Mouse (Mus musculus) stomach, postnatal 0 days (tissue): ENCODE measurements around the gene Dhrs3. TPM values are rescaled to one million over a fixed set of nuclear protein-coding genes. Genes with fewer than 3 reads are reported as not detected.

Experiments
- ATAC-seq: fragments of 200-750 bp; cut with Nextera tagmentation; 2 replicates; pipeline ENCODE4 v1.8.0; 2017; ENCODE audit not compliant: low FRiP score, low TSS enrichment
- DNase-seq: peaks from one replicate; pipeline ENCODE4 v3.0.0-alpha.2; 2016; ENCODE audit warnings: low spot score
- H3K27ac ChIP-seq: fragments of 300-500 bp; sonication (generic); replicated peaks from 2 replicates; pipeline ENCODE4 v1.5.1; 2014; ENCODE audit warnings: mild to moderate bottlenecking, control low read depth
- H3K27me3 ChIP-seq: fragments of 300-500 bp; sonication (generic); 2 replicates; pipeline ENCODE4 v1.6.1; 2014; ENCODE audit warnings: low read length; ENCODE audit not compliant: control insufficient read depth, insufficient read depth
- H3K36me3 ChIP-seq: fragments of 300-500 bp; sonication (generic); 2 replicates; pipeline ENCODE4 v1.6.1; 2014; ENCODE audit warnings: low read length, mixed read lengths; ENCODE audit not compliant: control insufficient read depth, insufficient read depth
- H3K4me1 ChIP-seq: fragments of 300-500 bp; sonication (generic); replicated peaks from 2 replicates; pipeline ENCODE4 v1.6.1; 2014; ENCODE audit warnings: antibody characterized with exemption; ENCODE audit not compliant: control insufficient read depth, insufficient read depth
- H3K4me2 ChIP-seq: fragments of 300-500 bp; sonication (generic); replicated peaks from 2 replicates; pipeline ENCODE4 v1.6.1; 2014; ENCODE audit warnings: low read depth, mild to moderate bottlenecking, control low read depth, moderate library complexity
- H3K4me3 ChIP-seq: fragments of 300-500 bp; sonication (generic); 2 replicates; pipeline ENCODE4 v1.5.1; 2014; ENCODE audit warnings: low read depth, low read length, control low read depth
- H3K9ac ChIP-seq: fragments of 300-500 bp; sonication (generic); 2 replicates; pipeline ENCODE4 v1.6.1; 2014; ENCODE audit warnings: mild to moderate bottlenecking, low read length, control low read depth, mixed read lengths
- H3K9me3 ChIP-seq: fragments of 300-500 bp; sonication (generic); 2 replicates; pipeline ENCODE4 v1.6.1; 2016; ENCODE audit warnings: low read length; ENCODE audit not compliant: control insufficient read depth
- CTCF ChIP-seq: IDR thresholded peaks from 2 replicates; pipeline ENCODE4 v1.5.1; 2016; ENCODE audit warnings: antibody characterized with exemption, low read depth, mild to moderate bottlenecking, moderate library complexity
- EP300 ChIP-seq: optimal IDR thresholded peaks from 2 replicates; pipeline ENCODE3; 2016; ENCODE audit warnings: antibody characterized with exemption
- WGBS: fragments of 180-500 bp; shearing (Covaris S2); extraction: QIAGEN DNeasy Blood & Tissue Kit; methylation state at CpG from one replicate; pipeline ENCODE4 v1.1.7; 2014; 5-methylcytosine and 5-hydroxymethylcytosine counted together
- polyA plus RNA-seq: library from polyadenylated mRNA; unstranded; fragments of >200 nt; fragmentation: Nextera tagmentation; extraction: Ambion mirVana; gene quantifications from 2 replicates; pipeline ENCODE4 v1.2.1, GENCODE M21; 2015

Dhrs3 gene
- polyA plus RNA-seq, 1 experiment from 2014 or later = 103 TPM

DNA sequence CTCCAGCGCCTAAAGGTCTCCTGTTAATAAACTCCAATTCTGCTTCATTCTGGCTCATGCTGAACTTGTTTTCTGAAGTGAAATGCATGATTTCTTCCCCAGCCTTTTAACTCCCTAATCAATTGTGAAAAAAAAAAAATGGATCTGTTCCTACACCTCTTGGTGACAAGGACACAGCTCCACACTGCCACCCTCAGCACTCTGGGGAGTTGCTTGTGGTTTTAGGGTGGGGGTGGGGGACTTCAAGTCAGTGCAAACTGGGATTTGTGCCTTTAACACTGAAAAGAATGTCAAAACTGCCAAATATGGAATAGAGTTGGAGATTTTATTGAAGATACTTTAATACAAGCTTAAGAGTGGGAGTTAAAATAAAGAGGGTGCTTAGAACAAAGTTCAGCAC lies 13.1 kb upstream of the Dhrs3 start:
- 59% methylated on average over 1 of the region's 1 CpGs for WGBS
- no peaks in the 10 kb centered on the region for H3K4me1 ChIP-seq
- no peak overlapping the region for H3K27ac ChIP-seq

DNA sequence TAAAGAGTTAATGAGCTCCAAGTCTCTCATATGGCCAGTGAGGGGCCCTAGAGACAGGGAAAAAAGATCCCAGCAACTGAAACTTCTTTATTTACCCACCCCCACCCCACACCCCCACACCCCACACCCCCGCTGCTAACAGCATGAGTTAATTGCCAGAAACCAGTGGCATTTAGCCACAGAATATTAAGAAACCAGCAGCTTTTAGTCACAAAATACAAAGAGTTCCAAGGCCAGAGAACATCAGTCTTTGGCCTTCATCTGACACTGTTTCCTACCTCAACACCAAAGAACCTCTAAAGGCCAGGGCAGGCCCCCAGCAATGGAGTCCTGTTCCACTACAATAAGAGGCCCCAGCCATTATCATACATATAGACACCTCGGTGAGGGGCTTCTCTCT lies 11.3 kb upstream of the Dhrs3 start:
- WGBS = 75% methylated on average over 2 of the region's 2 CpGs
- no peak for ATAC-seq
- no peak for TF ChIP-seq CTCF
- TF ChIP-seq EP300 = no peak

More for the DNA sequence above, 13.1 kb upstream of the Dhrs3 start:
- Histone ChIP-seq H3K4me3 (no peak overlapping the region), H3K9me3 (no peaks in the 10 kb centered on the region), H3K36me3 (no peaks in the 10 kb centered on the region), H3K4me2 (no peak overlapping the region), H3K9ac (no peak overlapping the region), H3K27me3 (no peaks in the 10 kb centered on the region)
- DNase-seq (no peak), ATAC-seq (no peak)
- TF ChIP-seq CTCF (peak; percentile 40; the same call in 1 of the 2 replicates), EP300 (no peak)

DNA sequence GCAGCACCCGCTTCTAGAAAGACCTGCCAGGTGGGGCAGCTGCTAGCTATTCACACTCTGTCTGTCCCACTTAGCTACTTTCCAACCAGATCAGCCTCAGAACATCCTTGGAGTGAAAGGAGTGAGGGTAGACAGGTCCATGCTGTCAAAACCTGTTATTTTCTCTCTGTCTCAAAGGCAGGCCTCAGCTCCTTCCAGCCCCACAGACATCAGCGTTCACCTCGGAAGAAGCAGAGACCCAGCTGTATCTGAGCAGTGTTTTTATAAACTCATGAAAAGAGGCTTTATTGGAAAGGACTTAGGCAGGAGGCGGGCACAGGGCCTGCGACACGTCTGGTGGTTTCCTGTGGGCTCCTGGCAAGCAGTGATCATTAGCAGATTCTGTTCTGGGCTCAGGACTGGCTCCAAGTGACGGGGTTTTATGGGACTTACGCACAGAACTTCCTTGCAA lies 9.7 kb upstream of the Dhrs3 start:
- H3K27ac ChIP-seq = no peak overlapping the region; the same call in 1 of the 2 replicates

More for the DNA sequence above, 11.3 kb upstream of the Dhrs3 start:
- H3K4me1 ChIP-seq = no peaks in the 10 kb centered on the region
- H3K27me3 ChIP-seq = no peaks in the 10 kb centered on the region
- no peak overlapping the region for H3K4me2 ChIP-seq
- DNase-seq = no peak
- H3K27ac ChIP-seq = no peak overlapping the region
- no peak overlapping the region for H3K4me3 ChIP-seq
- no peaks in the 10 kb centered on the region for H3K9me3 ChIP-seq
- H3K9ac ChIP-seq = no peak overlapping the region
- H3K36me3 ChIP-seq = no peaks in the 10 kb centered on the region

DNA sequence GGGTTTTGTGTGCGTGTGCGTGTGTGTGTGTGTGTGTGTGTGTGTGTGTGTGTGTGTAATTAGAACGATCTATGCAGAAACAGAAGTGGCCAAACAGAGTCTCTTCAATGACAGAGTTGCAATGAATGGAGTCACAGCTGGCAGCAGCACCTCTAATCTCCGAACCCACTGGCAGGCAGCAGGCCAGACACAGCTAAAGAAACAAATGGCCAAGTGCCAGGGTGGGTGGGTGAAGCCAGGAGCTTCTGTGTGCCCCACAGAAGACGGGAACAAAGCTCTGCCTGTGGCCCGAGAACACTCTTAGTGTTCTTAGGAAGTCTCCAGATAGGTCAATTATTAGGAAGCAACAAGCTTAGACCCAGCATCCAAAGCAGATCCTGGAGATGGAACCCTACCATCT lies 6.2 kb upstream of the Dhrs3 start:
- no peak overlapping the region for H3K4me2 ChIP-seq
- peak; percentile 24 for DNase-seq
- H3K4me1 ChIP-seq = peaks cover 5% of the 10 kb centered on the region; the same call in 1 of the 2 replicates
- 45% methylated on average over 6 of the region's 6 CpGs for WGBS
- H3K9ac ChIP-seq = no peak overlapping the region
- no peak for ATAC-seq
- H3K27ac ChIP-seq = no peak overlapping the region
- H3K9me3 ChIP-seq = no peaks in the 10 kb centered on the region
- H3K4me3 ChIP-seq = no peak overlapping the region
- TF ChIP-seq EP300 (no peak), CTCF (no peak)
- no peaks in the 10 kb centered on the region for H3K36me3 ChIP-seq
- no peaks in the 10 kb centered on the region for H3K27me3 ChIP-seq

More for the DNA sequence above, 9.7 kb upstream of the Dhrs3 start:
- 34% methylated on average over 8 of the region's 8 CpGs for WGBS
- H3K9ac ChIP-seq = no peak overlapping the region
- DNase-seq = peak; percentile 16
- H3K9me3 ChIP-seq = no peaks in the 10 kb centered on the region
- no peak for TF ChIP-seq CTCF
- no peak overlapping the region for H3K4me3 ChIP-seq
- no peaks in the 10 kb centered on the region for H3K4me1 ChIP-seq
- no peaks in the 10 kb centered on the region for H3K36me3 ChIP-seq
- ATAC-seq = no peak
- H3K27me3 ChIP-seq = no peaks in the 10 kb centered on the region
- no peak overlapping the region for H3K4me2 ChIP-seq

DNA sequence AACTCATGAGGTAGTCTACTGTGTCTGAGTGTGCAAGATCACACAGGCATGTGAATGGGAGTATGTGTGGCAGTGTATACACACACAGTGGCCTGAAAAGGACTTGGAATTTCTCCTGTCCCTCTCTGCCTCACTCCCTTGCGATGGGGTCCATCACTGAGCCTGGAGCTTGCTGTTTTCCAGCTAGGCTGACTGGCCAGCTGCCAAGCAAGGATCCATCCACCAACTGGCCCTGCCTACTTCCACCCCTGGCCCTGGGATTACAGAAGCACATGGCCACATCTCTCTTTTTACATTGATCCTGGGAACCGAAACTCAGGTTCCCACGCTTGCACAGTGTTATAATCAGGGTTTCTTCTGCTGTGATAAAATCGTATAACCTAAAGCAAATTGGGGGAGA lies 3.9 kb upstream of the Dhrs3 start:
- H3K9me3 ChIP-seq = no peaks in the 10 kb centered on the region
- no peaks in the 10 kb centered on the region for H3K27me3 ChIP-seq
- TF ChIP-seq CTCF (no peak), EP300 (no peak)
- no peak overlapping the region for H3K9ac ChIP-seq
- ATAC-seq (no peak), DNase-seq (no peak)
- no peak overlapping the region for H3K4me3 ChIP-seq
- no peak overlapping the region for H3K27ac ChIP-seq
- no peaks in the 10 kb centered on the region for H3K36me3 ChIP-seq
- peaks cover 11% of the 10 kb centered on the region; the same call in 1 of the 2 replicates for H3K4me1 ChIP-seq
- no peak overlapping the region for H3K4me2 ChIP-seq
- 69% methylated on average over 4 of the region's 4 CpGs for WGBS

DNA sequence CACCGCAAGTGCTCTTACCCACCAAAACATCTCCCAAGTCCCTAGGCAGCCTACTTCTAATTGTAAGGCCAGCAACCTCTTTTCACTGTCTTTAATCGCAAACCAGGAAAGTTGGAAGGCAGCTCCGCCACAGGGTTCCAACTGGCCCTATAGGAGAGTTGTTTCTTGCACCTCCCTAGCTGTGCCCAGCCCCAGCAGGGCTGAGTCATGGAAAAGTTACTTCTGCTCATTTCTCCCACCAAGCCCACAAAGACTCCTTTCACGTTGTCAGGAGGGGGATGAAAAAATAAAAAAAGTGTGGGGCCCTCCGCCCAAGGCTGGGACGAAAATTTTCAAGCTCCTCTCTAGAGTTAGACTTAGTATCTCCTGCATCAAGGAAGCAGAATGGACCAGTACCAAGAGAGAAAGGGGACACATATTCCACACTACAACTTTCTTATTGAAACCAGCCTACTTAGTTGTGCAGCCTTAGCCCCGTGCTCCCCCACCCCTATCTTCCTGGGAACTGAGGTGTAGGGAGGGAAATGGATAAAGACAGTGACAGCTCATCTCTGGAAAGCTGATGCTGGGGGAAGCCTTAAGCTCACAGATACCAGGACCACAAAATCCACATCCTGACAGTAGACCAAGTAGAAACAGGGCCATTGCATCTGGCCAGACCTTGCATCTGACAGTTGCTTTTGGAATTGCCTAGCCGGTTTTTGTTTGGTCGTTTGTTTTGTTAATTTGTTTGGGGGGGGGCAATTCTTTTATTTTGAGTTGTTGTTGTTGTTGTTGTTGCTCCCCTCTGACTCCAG lies 2.9 kb upstream of the Dhrs3 start:
- Histone ChIP-seq H3K4me1 (peaks cover 11% of the 10 kb centered on the region; the same call in 1 of the 2 replicates), H3K9ac (no peak overlapping the region), H3K27me3 (no peaks in the 10 kb centered on the region), H3K36me3 (no peaks in the 10 kb centered on the region), H3K4me2 (no peak overlapping the region), H3K27ac (no peak overlapping the region), H3K9me3 (no peaks in the 10 kb centered on the region), H3K4me3 (no peak overlapping the region)
- TF ChIP-seq EP300 = no peak
- no peak for TF ChIP-seq CTCF
- 71% methylated on average over 9 of the region's 9 CpGs for WGBS
- DNase-seq (no peak), ATAC-seq (no peak)
